Mouse (Mus musculus) stomach, postnatal 0 days (tissue): ENCODE data around the gene St3gal5. TPM values are rescaled to one million over a fixed set of nuclear protein-coding genes. Genes with fewer than 3 reads are reported as not detected.

ENCODE experiments used
- ATAC-seq: fragments of 200-750 bp; cut with Nextera tagmentation; 2 replicates; pipeline ENCODE4 v1.8.0; 2017; ENCODE audit not compliant: low FRiP score, low TSS enrichment
- DNase-seq: peaks from one replicate; pipeline ENCODE4 v3.0.0-alpha.2; 2016; ENCODE audit warnings: low spot score
- H3K27ac ChIP-seq: fragments of 300-500 bp; sonication (generic); replicated peaks from 2 replicates; pipeline ENCODE4 v1.5.1; 2014; ENCODE audit warnings: mild to moderate bottlenecking, control low read depth
- H3K27me3 ChIP-seq: fragments of 300-500 bp; sonication (generic); 2 replicates; pipeline ENCODE4 v1.6.1; 2014; ENCODE audit warnings: low read length; ENCODE audit not compliant: control insufficient read depth, insufficient read depth
- H3K36me3 ChIP-seq: fragments of 300-500 bp; sonication (generic); 2 replicates; pipeline ENCODE4 v1.6.1; 2014; ENCODE audit warnings: low read length, mixed read lengths; ENCODE audit not compliant: control insufficient read depth, insufficient read depth
- H3K4me1 ChIP-seq: fragments of 300-500 bp; sonication (generic); replicated peaks from 2 replicates; pipeline ENCODE4 v1.6.1; 2014; ENCODE audit warnings: antibody characterized with exemption; ENCODE audit not compliant: control insufficient read depth, insufficient read depth
- H3K4me2 ChIP-seq: fragments of 300-500 bp; sonication (generic); replicated peaks from 2 replicates; pipeline ENCODE4 v1.6.1; 2014; ENCODE audit warnings: low read depth, mild to moderate bottlenecking, control low read depth, moderate library complexity
- H3K4me3 ChIP-seq: fragments of 300-500 bp; sonication (generic); 2 replicates; pipeline ENCODE4 v1.5.1; 2014; ENCODE audit warnings: low read depth, low read length, control low read depth
- H3K9ac ChIP-seq: fragments of 300-500 bp; sonication (generic); 2 replicates; pipeline ENCODE4 v1.6.1; 2014; ENCODE audit warnings: mild to moderate bottlenecking, low read length, control low read depth, mixed read lengths
- H3K9me3 ChIP-seq: fragments of 300-500 bp; sonication (generic); 2 replicates; pipeline ENCODE4 v1.6.1; 2016; ENCODE audit warnings: low read length; ENCODE audit not compliant: control insufficient read depth
- CTCF ChIP-seq: IDR thresholded peaks from 2 replicates; pipeline ENCODE4 v1.5.1; 2016; ENCODE audit warnings: antibody characterized with exemption, low read depth, mild to moderate bottlenecking, moderate library complexity
- EP300 ChIP-seq: optimal IDR thresholded peaks from 2 replicates; pipeline ENCODE3; 2016; ENCODE audit warnings: antibody characterized with exemption
- WGBS: fragments of 180-500 bp; shearing (Covaris S2); extraction: QIAGEN DNeasy Blood & Tissue Kit; methylation state at CpG from one replicate; pipeline ENCODE4 v1.1.7; 2014; 5-methylcytosine and 5-hydroxymethylcytosine counted together
- polyA plus RNA-seq: library from polyadenylated mRNA; unstranded; fragments of >200 nt; fragmentation: Nextera tagmentation; extraction: Ambion mirVana; gene quantifications from 2 replicates; pipeline ENCODE4 v1.2.1, GENCODE M21; 2015

Gene St3gal5
- polyA plus RNA-seq, 1 experiment from 2014 or later, result 14.2 TPM

GRCm38 (mm10) chr6:72126128-72126917 lies 28.9 kb downstream of the St3gal5 start:
- no peaks in the 10 kb centered on the region for H3K27me3 ChIP-seq
- H3K36me3 ChIP-seq, result no peaks in the 10 kb centered on the region
- no peak overlapping the region for H3K4me3 ChIP-seq
- 70% methylated on average over 9 of the region's 9 CpGs for WGBS
- TF ChIP-seq EP300 (no peak), CTCF (no peak)
- DNase-seq, result no peak
- H3K4me1 ChIP-seq, result no peaks in the 10 kb centered on the region
- no peak overlapping the region for H3K4me2 ChIP-seq
- no peak overlapping the region for H3K9ac ChIP-seq
- ATAC-seq, result no peak
- H3K9me3 ChIP-seq, result no peaks in the 10 kb centered on the region
- no peak overlapping the region for H3K27ac ChIP-seq

- Histone ChIP-seq H3K4me2 (no peak overlapping the region), H3K27ac (no peak overlapping the region), H3K27me3 (no peaks in the 10 kb centered on the region), H3K9me3 (no peaks in the 10 kb centered on the region), H3K9ac (no peak overlapping the region), H3K36me3 (peaks cover 2% of the 10 kb centered on the region; the same call in 1 of the 2 replicates), H3K4me1 (no peaks in the 10 kb centered on the region), H3K4me3 (no peak overlapping the region)
- ATAC-seq (no peak), DNase-seq (no peak)
- no peak for TF ChIP-seq EP300
- no peak for TF ChIP-seq CTCF
- 81% methylated on average over 6 of the region's 6 CpGs for WGBS
These were observed 32.7 kb downstream of the St3gal5 start for GRCm38 (mm10) chr6:72130056-72130455.

GRCm38 (mm10) chr6:72132671-72133214 lies 35.4 kb downstream of the St3gal5 start:
- H3K27me3 ChIP-seq, result no peaks in the 10 kb centered on the region
- H3K4me3 ChIP-seq, result no peak overlapping the region
- ATAC-seq (no peak), DNase-seq (no peak)
- H3K9ac ChIP-seq, result no peak overlapping the region
- TF ChIP-seq EP300 (no peak), CTCF (no peak)
- no peaks in the 10 kb centered on the region for H3K4me1 ChIP-seq
- H3K27ac ChIP-seq, result no peak overlapping the region
- WGBS, result 93% methylated on average over 8 of the region's 8 CpGs
- H3K9me3 ChIP-seq, result no peaks in the 10 kb centered on the region
- H3K4me2 ChIP-seq, result no peak overlapping the region
- peaks cover 2% of the 10 kb centered on the region; the same call in 1 of the 2 replicates for H3K36me3 ChIP-seq

GRCm38 (mm10) chr6:72134850-72135515 lies 37.6 kb downstream of the St3gal5 start:
- WGBS, result 71% methylated on average over 9 of the region's 9 CpGs
- H3K4me2 ChIP-seq, result no peak overlapping the region
- no peak overlapping the region for H3K27ac ChIP-seq
- no peak for DNase-seq
- no peak overlapping the region for H3K4me3 ChIP-seq
- H3K4me1 ChIP-seq, result no peaks in the 10 kb centered on the region
- no peak for ATAC-seq
- no peaks in the 10 kb centered on the region for H3K27me3 ChIP-seq
- H3K9ac ChIP-seq, result no peak overlapping the region
- H3K36me3 ChIP-seq, result peaks cover 2% of the 10 kb centered on the region; the same call in 1 of the 2 replicates
- no peak for TF ChIP-seq CTCF
- TF ChIP-seq EP300, result no peak
- no peaks in the 10 kb centered on the region for H3K9me3 ChIP-seq

DNA sequence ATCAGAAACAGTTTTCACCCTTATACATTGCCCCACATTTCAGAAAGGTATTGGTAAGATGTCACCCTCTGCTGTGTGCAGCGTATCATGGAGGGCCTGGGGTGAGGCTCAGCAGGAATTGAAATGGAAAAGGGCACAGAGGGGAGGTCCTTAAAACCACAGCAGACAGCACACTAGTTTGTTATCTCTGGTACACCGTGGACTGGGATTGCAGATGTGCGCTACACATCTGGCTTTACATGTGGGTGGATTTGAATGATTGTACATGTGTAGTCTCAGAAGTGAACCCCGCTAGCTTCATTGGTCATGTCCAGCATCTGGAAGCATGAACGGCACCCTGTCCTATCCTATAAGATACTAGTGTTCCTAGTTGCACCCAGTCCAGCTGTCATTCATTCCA lies 38.6 kb downstream of the St3gal5 start:
- no peak for DNase-seq
- H3K27me3 ChIP-seq, result no peaks in the 10 kb centered on the region
- TF ChIP-seq CTCF, result no peak
- no peak for TF ChIP-seq EP300
- no peaks in the 10 kb centered on the region for H3K4me1 ChIP-seq
- H3K9ac ChIP-seq, result no peak overlapping the region
- no peak overlapping the region for H3K27ac ChIP-seq
- 93% methylated on average over 5 of the region's 5 CpGs for WGBS
- H3K4me3 ChIP-seq, result no peak overlapping the region
- H3K36me3 ChIP-seq, result peaks cover 2% of the 10 kb centered on the region; the same call in 1 of the 2 replicates
- H3K4me2 ChIP-seq, result no peak overlapping the region
- no peaks in the 10 kb centered on the region for H3K9me3 ChIP-seq
- no peak for ATAC-seq
